Mouse (Mus musculus) kidney, postnatal 0 days (tissue): ENCODE measurements at regions not wholly inside any gene's neighbourhood (a gene's known extent, or its start where the extent isn't known, plus 50 kb on each side); places are given as distances from the start of the nearest gene placed in this dataset.

ENCODE experiments used
- ATAC-seq: fragments of 200-750 bp; cut with Nextera tagmentation; replicated peaks from 2 replicates; pipeline ENCODE4 v1.8.0; 2017; ENCODE audit warnings: low read depth, moderate number of reproducible peaks, moderate TSS enrichment, moderate library complexity; ENCODE audit not compliant: low FRiP score
- DNase-seq: peaks from one replicate; pipeline ENCODE4 v3.0.0-alpha.2; 2016; ENCODE audit warnings: low spot score
- H3K27ac ChIP-seq: fragments of 300-500 bp; sonication (generic); 2 replicates; pipeline ENCODE4 v1.5.1; 2014; ENCODE audit warnings: mild to moderate bottlenecking
- H3K27me3 ChIP-seq: fragments of 300-500 bp; sonication (generic); 2 replicates; pipeline ENCODE4 v1.6.1; 2014; ENCODE audit warnings: low read length, mixed read lengths; ENCODE audit not compliant: insufficient read depth
- H3K36me3 ChIP-seq: fragments of 300-500 bp; sonication (generic); 2 replicates; pipeline ENCODE4 v1.6.1; 2014; ENCODE audit warnings: low read length, mixed read lengths; ENCODE audit not compliant: insufficient read depth
- H3K4me1 ChIP-seq: fragments of 300-500 bp; sonication (generic); replicated peaks from 2 replicates; pipeline ENCODE4 v1.6.1; 2014; ENCODE audit warnings: antibody characterized with exemption, low read length, mixed read lengths; ENCODE audit not compliant: insufficient read depth
- H3K4me2 ChIP-seq: fragments of 300-500 bp; sonication (generic); 2 replicates; pipeline ENCODE4 v1.6.1; 2014; ENCODE audit warnings: mild to moderate bottlenecking, low read length, moderate library complexity, mixed read lengths
- H3K4me3 ChIP-seq: fragments of 300-500 bp; sonication (generic); replicated peaks from 2 replicates; pipeline ENCODE4 v1.5.1; 2014; ENCODE audit warnings: low read depth, low read length
- H3K9ac ChIP-seq: fragments of 300-500 bp; sonication (generic); 2 replicates; pipeline ENCODE4 v1.6.1; 2014; ENCODE audit warnings: low read depth, low read length
- H3K9me3 ChIP-seq: fragments of 300-500 bp; sonication (generic); replicated peaks from 2 replicates; pipeline ENCODE4 v1.6.1; 2016; ENCODE audit warnings: low read length, inconsistent platforms, mixed read lengths
- CTCF ChIP-seq: IDR thresholded peaks from 2 replicates; pipeline ENCODE4 v1.5.1; 2016; ENCODE audit warnings: antibody characterized with exemption, low read depth, mild to moderate bottlenecking, moderate library complexity
- WGBS: fragments of 180-500 bp; shearing (Covaris S2); extraction: QIAGEN DNeasy Blood & Tissue Kit; methylation state at CpG from one replicate; pipeline ENCODE4 v1.1.7; 2014; 5-methylcytosine and 5-hydroxymethylcytosine counted together

GRCm38 (mm10) chr4:9124586-9125232, 885.9 kb upstream of the Car8 start:
- no peaks in the 10 kb centered on the region for H3K27me3 ChIP-seq
- H3K36me3 ChIP-seq = no peaks in the 10 kb centered on the region
- H3K4me3 ChIP-seq = no peak overlapping the region
- H3K4me2 ChIP-seq = no peak overlapping the region
- no peak overlapping the region for H3K27ac ChIP-seq
- DNase-seq = no peak
- no peak; the same call in 1 of the 2 replicates for ATAC-seq
- no peak overlapping the region for H3K9ac ChIP-seq
- H3K4me1 ChIP-seq = no peaks in the 10 kb centered on the region
- no peaks in the 10 kb centered on the region for H3K9me3 ChIP-seq
- TF ChIP-seq CTCF = no peak
- WGBS = 94% methylated on average over 4 of the region's 4 CpGs

- H3K36me3 ChIP-seq = no peaks in the 10 kb centered on the region
- H3K27ac ChIP-seq = no peak overlapping the region
- no peak overlapping the region for H3K4me3 ChIP-seq
- no peaks in the 10 kb centered on the region for H3K9me3 ChIP-seq
- H3K4me1 ChIP-seq = no peaks in the 10 kb centered on the region
- H3K27me3 ChIP-seq = no peaks in the 10 kb centered on the region
- DNase-seq = no peak
- no peak overlapping the region for H3K4me2 ChIP-seq
- H3K9ac ChIP-seq = no peak overlapping the region
- WGBS = 32% methylated on average over 5 of the region's 5 CpGs
- TF ChIP-seq CTCF = no peak
- no peak for ATAC-seq
Measured at GRCm38 (mm10) chr4:9124109-9124508, 885.3 kb upstream of the Car8 start.

- Histone ChIP-seq H3K9ac (no peak overlapping the region), H3K4me2 (no peak overlapping the region), H3K9me3 (no peaks in the 10 kb centered on the region), H3K4me3 (no peak overlapping the region), H3K36me3 (no peaks in the 10 kb centered on the region), H3K27ac (no peak overlapping the region), H3K27me3 (no peaks in the 10 kb centered on the region), H3K4me1 (no peaks in the 10 kb centered on the region)
- DNase-seq (no peak), ATAC-seq (no peak)
- WGBS = 46% methylated on average over 9 of the region's 9 CpGs
- TF ChIP-seq CTCF = no peak
Measured at GRCm38 (mm10) chr4:9123396-9124031, 884.7 kb upstream of the Car8 start.

GRCm38 (mm10) chr4:9122639-9123286, 883.9 kb upstream of the Car8 start:
- H3K36me3 ChIP-seq = no peaks in the 10 kb centered on the region
- no peaks in the 10 kb centered on the region for H3K9me3 ChIP-seq
- ATAC-seq (no peak), DNase-seq (no peak)
- H3K27ac ChIP-seq = no peak overlapping the region
- WGBS = 82% methylated on average over 10 of the region's 10 CpGs
- no peaks in the 10 kb centered on the region for H3K27me3 ChIP-seq
- no peaks in the 10 kb centered on the region for H3K4me1 ChIP-seq
- TF ChIP-seq CTCF = no peak
- no peak overlapping the region for H3K9ac ChIP-seq
- H3K4me3 ChIP-seq = no peak overlapping the region
- H3K4me2 ChIP-seq = no peak overlapping the region

- Histone ChIP-seq H3K36me3 (no peaks in the 10 kb centered on the region), H3K9me3 (no peaks in the 10 kb centered on the region), H3K27me3 (no peaks in the 10 kb centered on the region), H3K27ac (no peak overlapping the region), H3K4me2 (no peak overlapping the region), H3K4me3 (no peak overlapping the region), H3K4me1 (no peaks in the 10 kb centered on the region), H3K9ac (no peak overlapping the region)
- WGBS = 73% methylated on average over 4 of the region's 4 CpGs
- no peak for TF ChIP-seq CTCF
- no peak for ATAC-seq
- no peak for DNase-seq
Measured at GRCm38 (mm10) chr4:9116955-9117647, 878.3 kb upstream of the Car8 start.

GRCm38 (mm10) chr4:9115874-9116273, 877.0 kb upstream of the Car8 start:
- DNase-seq = no peak
- H3K27me3 ChIP-seq = no peaks in the 10 kb centered on the region
- TF ChIP-seq CTCF = no peak
- 23% methylated on average over 7 of the region's 7 CpGs for WGBS
- H3K9me3 ChIP-seq = no peaks in the 10 kb centered on the region
- no peaks in the 10 kb centered on the region for H3K36me3 ChIP-seq
- H3K4me1 ChIP-seq = no peaks in the 10 kb centered on the region
- no peak overlapping the region for H3K9ac ChIP-seq
- no peak for ATAC-seq
- H3K27ac ChIP-seq = no peak overlapping the region
- H3K4me3 ChIP-seq = no peak overlapping the region
- H3K4me2 ChIP-seq = no peak overlapping the region
